Mouse (Mus musculus) kidney, embryonic 14.5 days (tissue): ENCODE results near the gene Sirt3. TPM values are rescaled to one million over a fixed set of nuclear protein-coding genes. Genes with fewer than 3 reads are reported as not detected.

Experiments
- ATAC-seq: fragments of 200-750 bp; cut with Nextera tagmentation; 2 replicates; pipeline ENCODE4 v1.8.0; 2017; ENCODE audit warnings: moderate number of reproducible peaks, mild to moderate bottlenecking, moderate TSS enrichment, moderate library complexity; ENCODE audit not compliant: low FRiP score, low TSS enrichment
- H3K27ac ChIP-seq: fragments of 300-500 bp; sonication (generic); 2 replicates; pipeline ENCODE4 v1.5.1; 2014; ENCODE audit warnings: low read depth, mild to moderate bottlenecking, low read length, moderate library complexity, mixed read lengths
- H3K27me3 ChIP-seq: fragments of 300-500 bp; sonication (generic); 2 replicates; pipeline ENCODE4 v1.6.1; 2014; ENCODE audit warnings: mild to moderate bottlenecking, low read length; ENCODE audit not compliant: control insufficient read depth, insufficient read depth
- H3K36me3 ChIP-seq: fragments of 300-500 bp; sonication (generic); 2 replicates; pipeline ENCODE4 v1.6.1; 2014; ENCODE audit warnings: low read length, mixed read lengths; ENCODE audit not compliant: control insufficient read depth, insufficient read depth
- H3K4me1 ChIP-seq: fragments of 300-500 bp; sonication (generic); 2 replicates; pipeline ENCODE4 v1.6.1; 2014; ENCODE audit warnings: low read length, mixed read lengths; ENCODE audit not compliant: control insufficient read depth, insufficient read depth
- H3K4me2 ChIP-seq: fragments of 300-500 bp; sonication (generic); replicated peaks from 2 replicates; pipeline ENCODE4 v1.6.1; 2014; ENCODE audit warnings: low read depth, mild to moderate bottlenecking, low read length
- H3K4me3 ChIP-seq: fragments of 300-500 bp; sonication (generic); 2 replicates; pipeline ENCODE4 v1.5.1; 2014; ENCODE audit warnings: mild to moderate bottlenecking, low read length
- H3K9ac ChIP-seq: fragments of 300-500 bp; sonication (generic); 2 replicates; pipeline ENCODE4 v1.6.1; 2014; ENCODE audit warnings: low read depth, mild to moderate bottlenecking, low read length, moderate library complexity
- H3K9me3 ChIP-seq: fragments of 300-500 bp; sonication (generic); 2 replicates; pipeline ENCODE4 v1.6.1; 2016; ENCODE audit warnings: low read length; ENCODE audit not compliant: control insufficient read depth
- WGBS: fragments of 180-500 bp; shearing (Covaris S2); extraction: QIAGEN DNeasy Blood & Tissue Kit; methylation state at CpG from one replicate; pipeline ENCODE4 v1.1.7; 2014; 5-methylcytosine and 5-hydroxymethylcytosine counted together
- polyA plus RNA-seq: library from polyadenylated mRNA; unstranded; fragments of >200 nt; fragmentation: Nextera tagmentation; extraction: Ambion mirVana; gene quantifications from 2 replicates; pipeline ENCODE4 v1.2.1, GENCODE M21; 2014

Gene Sirt3
- polyA plus RNA-seq, 1 experiment from 2014 or later = 26.2 TPM

GRCm38 (mm10) chr7:140914031-140914690 is 32.1 kb upstream of the Sirt3 start:
- WGBS = 82% methylated on average over 8 of the region's 8 CpGs
- ATAC-seq = no peak
- H3K36me3 ChIP-seq = no peaks in the 10 kb centered on the region

DNA sequence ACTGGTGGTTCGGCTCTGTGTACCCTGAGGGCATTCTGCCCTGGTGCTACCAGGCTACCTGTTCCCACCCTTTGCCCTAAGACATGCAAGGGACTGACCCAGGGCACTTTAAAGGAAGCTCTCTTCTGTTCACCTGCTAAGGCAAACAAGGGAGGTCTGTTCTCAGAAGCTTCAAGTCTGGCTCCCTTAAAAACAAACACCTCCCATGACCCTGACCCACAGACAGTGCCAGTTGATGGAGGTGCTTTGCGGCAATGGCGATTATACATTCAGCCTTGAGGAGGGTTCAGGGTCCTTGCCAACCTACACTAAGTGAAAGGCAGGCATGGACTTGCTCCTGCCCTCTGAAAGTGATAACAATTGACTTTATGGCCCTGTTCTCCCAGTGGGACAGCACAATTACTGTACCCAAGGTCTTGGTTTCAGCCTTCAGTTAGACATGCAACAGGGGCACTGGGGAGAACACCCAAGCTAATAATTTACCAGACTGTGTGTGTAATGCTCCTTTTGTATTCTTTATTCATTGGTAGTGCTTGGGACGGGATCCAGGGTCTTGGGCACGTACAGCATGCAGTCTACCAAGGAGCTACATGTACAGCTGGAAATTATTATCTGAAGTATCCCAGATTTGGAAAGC is 30.9 kb upstream of the Sirt3 start:
- Histone ChIP-seq H3K27me3 (peaks cover under 1% of the 10 kb centered on the region; the same call in 1 of the 2 replicates), H3K4me1 (no peaks in the 10 kb centered on the region), H3K9ac (no peak overlapping the region), H3K36me3 (no peaks in the 10 kb centered on the region), H3K4me3 (no peak overlapping the region), H3K4me2 (no peak overlapping the region), H3K9me3 (no peaks in the 10 kb centered on the region), H3K27ac (no peak overlapping the region)
- WGBS = 76% methylated on average over 5 of the region's 5 CpGs
- no peak for ATAC-seq

More at GRCm38 (mm10) chr7:140914031-140914690, 32.1 kb upstream of the Sirt3 start:
- no peak overlapping the region for H3K4me2 ChIP-seq
- no peak overlapping the region for H3K4me3 ChIP-seq
- H3K27me3 ChIP-seq = peaks cover 4% of the 10 kb centered on the region; the same call in 1 of the 2 replicates
- no peaks in the 10 kb centered on the region for H3K4me1 ChIP-seq
- no peak overlapping the region for H3K9ac ChIP-seq
- no peaks in the 10 kb centered on the region for H3K9me3 ChIP-seq
- no peak overlapping the region for H3K27ac ChIP-seq

DNA sequence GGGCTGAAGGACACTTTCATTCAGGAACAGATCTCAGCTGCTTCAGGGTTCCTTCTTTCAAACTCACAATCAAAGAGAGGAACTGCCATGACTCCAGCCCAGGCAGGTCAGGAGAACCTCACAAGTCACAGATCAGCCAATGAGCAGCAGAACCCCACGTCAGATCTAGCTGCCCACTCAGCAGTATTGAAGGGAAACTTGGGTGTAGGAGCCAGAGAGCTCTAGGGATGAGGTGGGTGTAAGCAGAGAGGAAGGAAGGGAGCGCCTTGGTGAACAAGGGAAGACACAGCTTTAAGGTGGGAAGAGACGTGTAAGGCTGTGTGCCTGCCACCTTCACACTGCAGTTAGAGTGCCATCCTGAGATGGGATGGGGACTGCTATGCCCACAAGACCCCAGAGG is 30.2 kb upstream of the Sirt3 start:
- WGBS = 65% methylated on average over 3 of the region's 3 CpGs
- no peak overlapping the region for H3K9ac ChIP-seq

GRCm38 (mm10) chr7:140908634-140909107 is 26.6 kb upstream of the Sirt3 start:
- H3K27me3 ChIP-seq = no peaks in the 10 kb centered on the region
- H3K36me3 ChIP-seq = no peaks in the 10 kb centered on the region
- H3K9ac ChIP-seq = peak overlapping the region; percentile 32; the same call in 1 of the 2 replicates
- no peaks in the 10 kb centered on the region for H3K4me1 ChIP-seq
- peak overlapping the region; percentile 39 for H3K4me3 ChIP-seq
- ATAC-seq = peak; percentile 82
- H3K4me2 ChIP-seq = peak overlapping the region; percentile 70
- H3K27ac ChIP-seq = no peak overlapping the region
- H3K9me3 ChIP-seq = no peaks in the 10 kb centered on the region
- WGBS = 2% methylated on average over 19 of the region's 19 CpGs

More for the DNA sequence above, 30.2 kb upstream of the Sirt3 start:
- Histone ChIP-seq H3K27me3 (no peaks in the 10 kb centered on the region), H3K4me3 (no peak overlapping the region), H3K4me1 (no peaks in the 10 kb centered on the region), H3K9me3 (no peaks in the 10 kb centered on the region), H3K4me2 (no peak overlapping the region), H3K27ac (no peak overlapping the region), H3K36me3 (no peaks in the 10 kb centered on the region)
- no peak for ATAC-seq

DNA sequence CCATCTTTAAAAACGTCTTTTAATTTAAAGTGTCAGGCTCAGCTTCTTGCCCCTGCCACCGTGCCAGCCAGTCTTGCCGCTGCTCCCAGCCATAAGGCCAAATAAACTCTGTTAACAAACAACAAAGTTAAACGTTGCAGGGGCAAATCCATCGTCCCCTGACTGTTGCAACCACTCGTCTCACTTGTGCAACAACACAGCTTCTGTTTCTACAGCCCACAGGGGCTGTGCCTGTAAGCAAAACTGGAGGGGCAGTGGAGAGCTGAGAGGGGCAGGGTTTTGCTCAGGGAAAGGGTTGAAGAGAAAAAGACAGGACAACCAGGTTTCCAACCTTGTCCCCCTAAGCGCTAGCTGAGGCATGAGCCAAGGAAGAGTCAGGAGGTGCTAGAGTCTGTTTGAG is 26.1 kb upstream of the Sirt3 start:
- H3K27me3 ChIP-seq = no peaks in the 10 kb centered on the region
- H3K9me3 ChIP-seq = no peaks in the 10 kb centered on the region
- no peak overlapping the region for H3K9ac ChIP-seq
- WGBS = 53% methylated on average over 7 of the region's 7 CpGs
- H3K4me3 ChIP-seq = no peak overlapping the region
- no peaks in the 10 kb centered on the region for H3K36me3 ChIP-seq
- H3K4me2 ChIP-seq = no peak overlapping the region; the same call in 1 of the 2 replicates
- H3K27ac ChIP-seq = no peak overlapping the region
- H3K4me1 ChIP-seq = no peaks in the 10 kb centered on the region
- ATAC-seq = 0 out of 2 replicates have a peak, but pooled peaks have one; percentile 6

GRCm38 (mm10) chr7:140907697-140908096 is 25.6 kb upstream of the Sirt3 start:
- no peaks in the 10 kb centered on the region for H3K9me3 ChIP-seq
- 91% methylated on average over 7 of the region's 7 CpGs for WGBS

DNA sequence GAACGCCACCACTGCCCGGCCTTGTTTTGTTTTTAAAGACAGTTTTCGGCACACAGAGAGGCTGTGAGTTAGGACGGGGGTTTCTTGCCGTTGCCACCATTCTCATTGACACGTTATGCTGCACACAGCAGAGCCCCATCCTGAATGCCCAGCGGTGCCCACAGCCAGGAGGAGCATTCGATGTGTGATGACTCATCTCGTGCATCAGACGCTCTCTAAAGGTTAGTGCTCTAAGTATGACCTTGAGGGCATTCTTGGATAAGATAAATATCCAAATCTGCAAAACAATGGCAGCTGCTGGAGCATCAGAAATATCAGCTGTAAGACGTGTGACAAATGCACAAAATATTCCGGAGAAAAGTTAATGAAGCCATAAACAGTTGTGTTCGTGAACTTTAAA is 25.0 kb upstream of the Sirt3 start:
- no peaks in the 10 kb centered on the region for H3K36me3 ChIP-seq
- no peaks in the 10 kb centered on the region for H3K9me3 ChIP-seq
- no peak overlapping the region for H3K27ac ChIP-seq
- no peaks in the 10 kb centered on the region for H3K4me1 ChIP-seq
- H3K9ac ChIP-seq = no peak overlapping the region
- no peak overlapping the region for H3K4me3 ChIP-seq
- H3K27me3 ChIP-seq = no peaks in the 10 kb centered on the region
- no peak overlapping the region for H3K4me2 ChIP-seq
- WGBS = 78% methylated on average over 13 of the region's 13 CpGs
- no peak for ATAC-seq

More at GRCm38 (mm10) chr7:140907697-140908096, 25.6 kb upstream of the Sirt3 start:
- Histone ChIP-seq H3K27ac (no peak overlapping the region), H3K9ac (no peak overlapping the region), H3K4me1 (no peaks in the 10 kb centered on the region), H3K4me2 (no peak overlapping the region), H3K27me3 (no peaks in the 10 kb centered on the region), H3K4me3 (no peak overlapping the region), H3K36me3 (no peaks in the 10 kb centered on the region)
- no peak for ATAC-seq

DNA sequence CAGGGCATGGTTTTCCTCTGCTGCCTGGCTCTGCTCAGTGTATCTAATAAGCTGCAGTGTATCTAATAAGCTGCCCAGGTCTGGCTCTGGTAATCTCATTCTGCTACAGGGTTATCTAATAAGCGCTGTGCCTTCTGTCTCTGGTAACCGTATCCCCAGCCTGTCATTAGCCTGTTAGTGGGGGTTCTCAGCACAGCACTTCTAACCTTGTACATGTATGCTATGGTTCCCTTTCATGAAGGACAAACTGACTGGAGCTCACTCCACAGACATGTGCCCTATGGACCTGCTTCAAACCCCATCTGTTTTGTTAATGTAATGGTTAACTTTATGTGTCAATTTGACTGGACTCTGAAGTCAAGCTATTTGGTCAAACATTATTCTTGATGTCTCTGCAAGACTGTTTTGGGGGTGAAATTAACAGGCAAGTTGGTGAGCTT is 23.6 kb upstream of the Sirt3 start:
- H3K4me3 ChIP-seq = no peak overlapping the region
- no peaks in the 10 kb centered on the region for H3K9me3 ChIP-seq
- no peaks in the 10 kb centered on the region for H3K36me3 ChIP-seq
- ATAC-seq = no peak
- H3K4me2 ChIP-seq = no peak overlapping the region
- H3K9ac ChIP-seq = no peak overlapping the region
- no peak overlapping the region for H3K27ac ChIP-seq
- H3K4me1 ChIP-seq = no peaks in the 10 kb centered on the region
- no peaks in the 10 kb centered on the region for H3K27me3 ChIP-seq
- 84% methylated on average over 2 of the region's 2 CpGs for WGBS

GRCm38 (mm10) chr7:140903212-140903611 is 21.1 kb upstream of the Sirt3 start:
- Histone ChIP-seq H3K9ac (0 out of 2 replicates have a peak overlapping the region, but pooled peaks have one; percentile 28), H3K9me3 (no peaks in the 10 kb centered on the region), H3K27me3 (no peaks in the 10 kb centered on the region), H3K4me1 (no peaks in the 10 kb centered on the region), H3K4me3 (no peak overlapping the region), H3K4me2 (no peak overlapping the region), H3K36me3 (peaks cover 14% of the 10 kb centered on the region), H3K27ac (no peak overlapping the region)
- 23% methylated on average over 13 of the region's 13 CpGs for WGBS
- ATAC-seq = peak; percentile 70
